Mouse (Mus musculus) spleen, adult 18-20 months (tissue): Measurements from ENCODE around the gene Rpgrip1l.
A peak's percentile ranks its signal among the peaks of the same experiment; 100 is the strongest.

Experiments
- DNase-seq, 2 experiments: peaks; one replicate each; pipeline ENCODE4 v3.0.0; 2022; ENCODE audit warnings: mixed read lengths in 2 of 2

The Rpgrip1l gene

DNA sequence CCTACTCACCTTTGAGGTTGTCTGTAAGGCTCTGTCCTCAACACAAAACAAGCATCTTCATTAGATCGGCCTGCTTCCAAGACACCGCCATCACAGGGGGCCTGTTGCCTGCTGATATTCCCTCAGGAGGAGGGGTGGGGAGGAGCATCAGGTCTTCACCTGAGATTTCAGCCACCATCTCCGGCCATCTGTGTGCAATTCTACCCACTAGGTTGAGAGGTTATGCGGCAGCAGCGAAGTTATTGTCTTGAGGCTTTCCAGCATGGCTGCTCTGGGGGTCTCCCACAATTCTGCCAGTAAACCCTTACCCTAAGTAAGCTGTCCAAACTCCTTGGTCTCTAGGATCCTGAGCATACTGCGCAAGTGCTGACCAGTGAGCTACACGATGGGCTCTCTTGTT, 113.2 kb downstream of the Rpgrip1l start, which contains the start of gene Aktip:
Aktip (minus strand) TSS at position 101 of the 400 bp plus-strand sequence.
- DNase-seq = no peak

DNA sequence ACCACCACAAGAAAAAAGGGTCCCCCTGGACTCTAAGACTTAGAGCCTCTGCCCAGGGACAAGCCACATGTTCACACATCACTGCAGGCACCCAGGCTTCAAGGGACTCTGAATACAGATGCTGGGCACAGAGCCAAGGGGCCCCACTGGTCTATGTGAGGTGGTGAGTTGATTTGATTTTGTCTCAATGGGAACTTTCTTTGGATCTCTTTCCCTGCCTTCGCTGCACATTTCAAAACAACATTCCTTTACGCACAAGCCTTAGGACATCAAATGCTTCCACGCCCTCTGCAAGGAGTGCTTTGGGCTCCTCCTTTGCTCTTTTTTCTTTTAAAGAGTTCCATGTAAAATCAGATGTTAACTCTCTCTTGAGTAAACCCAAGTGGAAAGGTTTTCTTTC, 115.0 kb downstream of the Rpgrip1l start:
- no peak for DNase-seq

DNA sequence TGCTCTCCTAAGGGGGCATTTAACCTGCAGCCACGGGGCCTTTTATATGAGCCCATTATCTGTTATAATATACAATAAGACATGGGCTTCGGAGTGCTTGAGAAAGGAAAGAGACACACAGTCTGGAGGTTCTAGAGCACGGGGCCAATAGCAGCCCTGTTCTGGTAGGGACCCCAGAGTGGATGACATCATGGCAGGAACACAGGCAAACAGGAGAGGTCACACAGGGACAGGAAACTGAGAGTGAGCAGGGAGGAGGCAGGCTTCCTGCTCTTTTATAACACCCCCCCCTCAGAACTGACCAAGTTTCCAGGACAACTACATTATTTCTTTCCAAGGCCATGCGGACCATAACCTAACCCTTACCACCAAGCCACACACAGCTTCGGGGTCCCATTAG, 115.8 kb downstream of the Rpgrip1l start:
- no peak for DNase-seq

DNA sequence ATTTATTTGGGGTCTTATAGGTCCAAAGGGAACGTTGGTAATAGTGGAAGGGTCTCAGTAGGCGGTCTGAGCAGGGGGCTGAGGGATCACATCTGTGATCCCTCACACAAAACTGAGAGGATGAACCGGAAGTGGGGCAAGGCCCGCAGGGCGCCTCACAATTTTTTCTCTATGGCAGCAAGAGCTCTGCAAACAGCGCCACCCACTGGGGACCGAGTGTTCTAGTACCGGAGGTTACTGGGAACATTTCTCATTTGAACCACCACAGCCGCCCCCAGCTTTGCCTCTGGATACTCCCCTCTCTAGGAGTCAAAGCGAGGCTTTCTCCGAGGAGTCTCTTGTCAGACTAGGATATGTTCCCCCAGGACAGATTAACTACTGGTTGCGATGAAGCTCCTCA, 116.4 kb downstream of the Rpgrip1l start:
- no peak for DNase-seq

DNA sequence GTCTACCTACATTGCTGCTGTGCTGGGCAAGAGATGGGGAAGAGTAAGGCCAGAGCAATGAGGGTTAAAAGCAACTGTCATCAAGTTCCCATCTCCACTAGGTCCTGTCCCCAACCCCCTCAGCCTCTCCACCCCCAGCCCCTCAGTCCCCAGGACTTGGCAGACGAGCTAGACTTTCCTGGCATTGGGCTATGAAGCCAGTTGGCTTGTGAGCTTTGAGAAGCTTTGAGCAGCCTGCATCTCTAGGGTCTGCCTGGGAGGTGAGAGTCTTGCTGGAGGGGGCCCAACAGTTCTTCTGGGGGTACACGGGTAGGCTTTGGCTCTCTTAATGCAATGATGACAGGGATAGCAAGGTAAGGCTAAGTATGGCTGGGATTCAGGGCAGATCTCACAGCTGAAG, 119.0 kb downstream of the Rpgrip1l start:
- no peak for DNase-seq

GRCm38 (mm10) chr8:91192941-91193340, 120.1 kb downstream of the Rpgrip1l start:
- DNase-seq = no peak

- DNase-seq = peak in 1 of 2 experiments; percentile 11
Measured at GRCm38 (mm10) chr8:91190816-91191340, 122.2 kb downstream of the Rpgrip1l start.

DNA sequence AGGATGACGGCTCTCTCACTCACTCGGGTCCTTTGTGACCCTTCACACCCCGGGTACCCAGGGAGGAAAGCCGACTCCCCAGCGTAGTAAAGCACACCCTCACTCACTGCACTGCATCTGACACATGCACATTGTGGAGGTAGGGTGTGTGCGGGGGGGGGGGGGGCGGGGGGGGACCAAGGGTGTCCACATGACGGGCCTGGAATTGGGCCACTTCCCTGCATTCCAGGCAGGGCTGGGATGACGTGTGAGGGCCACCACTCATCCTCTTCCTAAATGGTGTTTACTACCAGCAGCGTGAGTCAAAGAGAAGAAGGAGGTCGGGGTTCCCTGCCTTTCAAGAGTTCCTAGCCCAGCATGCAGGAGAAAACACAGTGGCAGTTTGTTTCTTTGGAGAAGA, 124.9 kb downstream of the Rpgrip1l start:
- DNase-seq = no peak

DNA sequence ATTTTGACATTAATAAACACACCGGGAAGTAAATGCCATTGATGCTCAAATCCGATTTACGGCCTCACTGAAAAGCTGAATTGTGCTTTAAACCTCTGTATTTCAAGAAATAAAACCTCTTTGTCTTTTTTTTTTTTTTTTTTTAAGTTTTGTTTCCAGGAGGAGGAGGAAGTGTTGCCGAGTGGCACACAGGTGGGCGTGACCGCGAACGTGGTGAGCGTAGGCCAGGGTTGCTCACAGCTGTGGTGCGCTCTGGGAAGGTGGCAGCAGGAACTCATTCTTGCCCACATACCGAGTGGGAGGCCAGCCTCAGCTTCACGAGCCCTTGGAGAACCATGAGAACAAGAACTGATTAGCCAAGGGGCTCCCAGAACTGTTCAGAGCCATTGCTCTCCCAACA, 126.7 kb downstream of the Rpgrip1l start:
- DNase-seq = no peak

GRCm38 (mm10) chr8:91177708-91178107, 135.4 kb downstream of the Rpgrip1l start:
- no peak for DNase-seq

DNA sequence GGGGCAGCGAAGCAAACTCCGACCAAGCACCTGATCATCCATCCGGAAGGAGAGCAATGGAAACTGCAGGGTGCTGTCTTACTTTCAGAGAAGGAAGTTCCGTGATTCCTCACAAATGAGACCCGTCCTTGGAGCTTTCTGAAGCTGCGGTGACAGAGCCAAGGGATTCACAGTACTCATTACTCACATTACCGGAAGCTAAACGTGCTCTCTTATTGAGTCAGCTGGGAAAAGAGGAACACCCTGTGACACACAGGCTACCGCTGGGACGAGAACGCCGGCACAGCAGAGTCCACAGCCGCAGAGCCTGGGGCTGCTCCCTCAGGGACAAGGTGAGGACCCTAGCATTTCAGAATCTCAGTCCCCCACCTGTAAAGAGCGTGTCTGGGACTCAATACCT, 136.9 kb downstream of the Rpgrip1l start:
- no peak for DNase-seq

- DNase-seq = no peak
Measured at GRCm38 (mm10) chr8:91171605-91172004, 141.5 kb downstream of the Rpgrip1l start.

GRCm38 (mm10) chr8:91170914-91171313, 142.1 kb downstream of the Rpgrip1l start:
- no peak for DNase-seq

- DNase-seq = no peak
Measured at GRCm38 (mm10) chr8:91170152-91170551, 142.9 kb downstream of the Rpgrip1l start.
